Mouse (Mus musculus) neural tube, embryonic 11.5 days (tissue): ENCODE results near the gene Nufip2. TPM values are rescaled to one million over a fixed set of nuclear protein-coding genes. Genes with fewer than 3 reads are reported as not detected.
"Not testable (repeated sequence)": the region's sequence is repeated elsewhere in the genome, so short reads cannot be mapped to it uniquely, and the experiment has no call there.

Source experiments
- ATAC-seq: fragments of 200-750 bp; cut with Nextera tagmentation; 2 replicates; pipeline ENCODE4 v1.8.0; 2017; ENCODE audit warnings: moderate number of reproducible peaks, mild to moderate bottlenecking, moderate TSS enrichment, moderate library complexity; ENCODE audit not compliant: insufficient read depth, low FRiP score, low TSS enrichment
- DNase-seq: peaks from one replicate; pipeline ENCODE4 v3.0.0-alpha.2; 2015; ENCODE audit warnings: low spot score
- H3K27ac ChIP-seq: fragments of 300-500 bp; sonication (generic); 2 replicates; pipeline ENCODE4 v1.5.1; 2014; ENCODE audit warnings: low read depth, mild to moderate bottlenecking, low read length
- H3K27me3 ChIP-seq: fragments of 300-500 bp; sonication (generic); 2 replicates; pipeline ENCODE4 v1.6.1; 2014; ENCODE audit warnings: mild to moderate bottlenecking, low read length, mixed read lengths; ENCODE audit not compliant: control insufficient read depth, insufficient read depth
- H3K36me3 ChIP-seq: fragments of 300-500 bp; sonication (generic); 2 replicates; pipeline ENCODE4 v1.6.1; 2014; ENCODE audit warnings: mild to moderate bottlenecking, low read length, moderate library complexity, mixed read lengths; ENCODE audit not compliant: control insufficient read depth, insufficient read depth
- H3K4me1 ChIP-seq: fragments of 300-500 bp; sonication (generic); 2 replicates; pipeline ENCODE4 v1.6.1; 2014; ENCODE audit warnings: low read length, mixed read lengths; ENCODE audit not compliant: control insufficient read depth, insufficient read depth
- H3K4me2 ChIP-seq: fragments of 300-500 bp; sonication (generic); 2 replicates; pipeline ENCODE4 v1.6.1; 2014; ENCODE audit warnings: low read depth, mild to moderate bottlenecking, moderate library complexity
- H3K4me3 ChIP-seq: fragments of 300-500 bp; sonication (generic); 2 replicates; pipeline ENCODE4 v1.5.1; 2014; ENCODE audit warnings: low read depth, low read length
- H3K9ac ChIP-seq: fragments of 300-500 bp; sonication (generic); 2 replicates; pipeline ENCODE4 v1.6.1; 2014; ENCODE audit warnings: mild to moderate bottlenecking, low read length
- H3K9me3 ChIP-seq: fragments of 300-500 bp; sonication (generic); 2 replicates; pipeline ENCODE4 v1.6.1; 2016; ENCODE audit warnings: low read length; ENCODE audit not compliant: control insufficient read depth
- WGBS: fragments of 180-500 bp; shearing (Covaris S2); extraction: QIAGEN DNeasy Blood & Tissue Kit; methylation state at CpG from one replicate; pipeline ENCODE4 v1.1.7; 2014; 5-methylcytosine and 5-hydroxymethylcytosine counted together
- polyA plus RNA-seq: library from polyadenylated mRNA; unstranded; fragments of >200 nt; fragmentation: Nextera tagmentation; extraction: Ambion mirVana; gene quantifications from 2 replicates; pipeline ENCODE4 v1.2.1, GENCODE M21; 2014

Gene Nufip2
- polyA plus RNA-seq, 1 experiment from 2014 or later = 3.8 TPM

- Histone ChIP-seq H3K4me2 (no peak overlapping the region), H3K4me3 (no peak overlapping the region), H3K27ac (no peak overlapping the region), H3K4me1 (no peaks in the 10 kb centered on the region), H3K9ac (no peak overlapping the region), H3K9me3 (no peaks in the 10 kb centered on the region), H3K27me3 (no peaks in the 10 kb centered on the region), H3K36me3 (no peaks in the 10 kb centered on the region)
- ATAC-seq (no peak), DNase-seq (no peak)
- WGBS = 81% methylated on average over 8 of the region's 8 CpGs
Observed at GRCm38 (mm10) chr11:77664046-77664445, 21.9 kb upstream of the Nufip2 start.

- not testable (repeated sequence) for H3K4me3 ChIP-seq, H3K9ac ChIP-seq, H3K36me3 ChIP-seq, H3K27me3 ChIP-seq, H3K9me3 ChIP-seq, H3K4me1 ChIP-seq, H3K4me2 ChIP-seq, DNase-seq, H3K27ac ChIP-seq, ATAC-seq
- 79% methylated on average over 5 of the region's 5 CpGs for WGBS
Observed at GRCm38 (mm10) chr11:77665384-77665783, 20.6 kb upstream of the Nufip2 start.

GRCm38 (mm10) chr11:77666766-77667165, 19.2 kb upstream of the Nufip2 start:
- not testable (repeated sequence) for H3K36me3 ChIP-seq, H3K9me3 ChIP-seq, H3K4me3 ChIP-seq, H3K27ac ChIP-seq, ATAC-seq, H3K27me3 ChIP-seq, H3K4me2 ChIP-seq, DNase-seq, H3K4me1 ChIP-seq, H3K9ac ChIP-seq
- 84% methylated on average over 8 of the region's 8 CpGs for WGBS

- Histone ChIP-seq H3K9ac (no peak overlapping the region), H3K4me3 (no peak overlapping the region), H3K9me3 (no peaks in the 10 kb centered on the region), H3K27ac (no peak overlapping the region), H3K4me2 (no peak overlapping the region), H3K36me3 (no peaks in the 10 kb centered on the region), H3K27me3 (no peaks in the 10 kb centered on the region), H3K4me1 (no peaks in the 10 kb centered on the region)
- ATAC-seq (no peak), DNase-seq (no peak)
- WGBS = 94% methylated on average over 2 of the region's 2 CpGs
Observed at GRCm38 (mm10) chr11:77672746-77673145, 13.2 kb upstream of the Nufip2 start.

GRCm38 (mm10) chr11:77673428-77673991, 12.4 kb upstream of the Nufip2 start:
- DNase-seq (no peak), ATAC-seq (no peak)
- Histone ChIP-seq H3K4me1 (no peaks in the 10 kb centered on the region), H3K9ac (no peak overlapping the region), H3K36me3 (no peaks in the 10 kb centered on the region), H3K27ac (no peak overlapping the region), H3K4me2 (no peak overlapping the region), H3K4me3 (no peak overlapping the region), H3K27me3 (no peaks in the 10 kb centered on the region), H3K9me3 (no peaks in the 10 kb centered on the region)
- 57% methylated on average over 4 of the region's 4 CpGs for WGBS

- Histone ChIP-seq H3K4me2 (no peak overlapping the region), H3K4me3 (no peak overlapping the region), H3K36me3 (no peaks in the 10 kb centered on the region), H3K4me1 (no peaks in the 10 kb centered on the region), H3K9ac (no peak overlapping the region), H3K27me3 (no peaks in the 10 kb centered on the region), H3K27ac (no peak overlapping the region), H3K9me3 (no peaks in the 10 kb centered on the region)
- ATAC-seq (no peak), DNase-seq (no peak)
- WGBS = 15% methylated on average over 2 of the region's 2 CpGs
Observed at GRCm38 (mm10) chr11:77680018-77680417, 5.9 kb upstream of the Nufip2 start.

- Histone ChIP-seq H3K4me1 (no peaks in the 10 kb centered on the region), H3K36me3 (no peaks in the 10 kb centered on the region), H3K4me3 (no peak overlapping the region), H3K9ac (no peak overlapping the region), H3K27ac (no peak overlapping the region), H3K4me2 (no peak overlapping the region), H3K9me3 (no peaks in the 10 kb centered on the region), H3K27me3 (no peaks in the 10 kb centered on the region)
- ATAC-seq = no peak
- WGBS = 74% methylated on average over 2 of the region's 2 CpGs
- DNase-seq = no peak
Observed at GRCm38 (mm10) chr11:77684896-77685295, 1.1 kb upstream of the Nufip2 start.

GRCm38 (mm10) chr11:77686346-77686840, 438 bp downstream of the Nufip2 start:
- Histone ChIP-seq H3K4me1 (no peaks in the 10 kb centered on the region), H3K27ac (peak overlapping the region; percentile 96), H3K36me3 (no peaks in the 10 kb centered on the region), H3K9ac (peak overlapping the region; percentile 98), H3K4me2 (peak overlapping the region; percentile 74), H3K9me3 (no peaks in the 10 kb centered on the region), H3K27me3 (no peaks in the 10 kb centered on the region), H3K4me3 (peak overlapping the region; percentile 100)
- ATAC-seq (peak; percentile 45), DNase-seq (no peak)
- WGBS = 0% methylated on average over 27 of the region's 30 CpGs

- H3K27ac ChIP-seq = peak overlapping the region; percentile 96
- peak overlapping the region; percentile 100 for H3K4me3 ChIP-seq
- DNase-seq (peak; percentile 75), ATAC-seq (0 out of 2 replicates have a peak, but pooled peaks have one; percentile 47)
- H3K9ac ChIP-seq = peak overlapping the region; percentile 98
- H3K4me1 ChIP-seq = no peaks in the 10 kb centered on the region
- H3K36me3 ChIP-seq = no peaks in the 10 kb centered on the region
- H3K9me3 ChIP-seq = no peaks in the 10 kb centered on the region
- under 1% methylated on average over 47 of the region's 76 CpGs for WGBS
- H3K27me3 ChIP-seq = no peaks in the 10 kb centered on the region
- H3K4me2 ChIP-seq = peak overlapping the region; percentile 74
Observed at GRCm38 (mm10) chr11:77686841-77687540, 1.0 kb downstream of the Nufip2 start.
